Mouse (Mus musculus) kidney, embryonic 16.5 days (tissue): Measurements from ENCODE around the gene Nim1k. TPM values are rescaled to one million over a fixed set of nuclear protein-coding genes. Genes with fewer than 3 reads are reported as not detected.
A peak's percentile ranks its signal among the peaks of the same experiment; 100 is the strongest.
"Not testable (repeated sequence)": the region's sequence is repeated elsewhere in the genome, so short reads cannot be mapped to it uniquely, and the experiment has no call there.

Source experiments
- ATAC-seq: fragments of 200-750 bp; cut with Nextera tagmentation; 2 replicates; pipeline ENCODE4 v1.8.0; 2017; ENCODE audit warnings: moderate TSS enrichment; ENCODE audit not compliant: low FRiP score, low TSS enrichment
- H3K27ac ChIP-seq: fragments of 300-500 bp; sonication (generic); 2 replicates; pipeline ENCODE4 v1.5.1; 2014; ENCODE audit warnings: low read length
- H3K27me3 ChIP-seq: fragments of 300-500 bp; sonication (generic); 2 replicates; pipeline ENCODE4 v1.6.1; 2014; ENCODE audit warnings: low read length, control low read depth, mixed read lengths; ENCODE audit not compliant: insufficient read depth
- H3K36me3 ChIP-seq: fragments of 300-500 bp; sonication (generic); 2 replicates; pipeline ENCODE4 v1.6.1; 2014; ENCODE audit warnings: low read length, control low read depth, mixed read lengths; ENCODE audit not compliant: insufficient read depth
- H3K4me1 ChIP-seq: fragments of 300-500 bp; sonication (generic); 2 replicates; pipeline ENCODE4 v1.6.1; 2014; ENCODE audit warnings: low read length, control low read depth, mixed read lengths; ENCODE audit not compliant: insufficient read depth
- H3K4me2 ChIP-seq: fragments of 300-500 bp; sonication (generic); replicated peaks from 2 replicates; pipeline ENCODE4 v1.6.1; 2014; ENCODE audit warnings: low read depth, low read length
- H3K4me3 ChIP-seq: fragments of 300-500 bp; sonication (generic); 2 replicates; pipeline ENCODE4 v1.5.1; 2014; ENCODE audit warnings: mild to moderate bottlenecking, low read length
- H3K9ac ChIP-seq: fragments of 300-500 bp; sonication (generic); replicated peaks from 2 replicates; pipeline ENCODE4 v1.6.1; 2014; ENCODE audit warnings: low read length
- H3K9me3 ChIP-seq: fragments of 300-500 bp; sonication (generic); 2 replicates; pipeline ENCODE4 v1.6.1; 2016; ENCODE audit warnings: low read length, control low read depth
- WGBS: fragments of 180-500 bp; shearing (Covaris S2); extraction: QIAGEN DNeasy Blood & Tissue Kit; methylation state at CpG from one replicate; pipeline ENCODE4 v1.1.7; 2014; 5-methylcytosine and 5-hydroxymethylcytosine counted together
- polyA plus RNA-seq: library from polyadenylated mRNA; unstranded; fragments of >200 nt; fragmentation: Nextera tagmentation; extraction: Ambion mirVana; gene quantifications from 2 replicates; pipeline ENCODE4 v1.2.1, GENCODE M21; 2015

Gene Nim1k
- polyA plus RNA-seq, 1 experiment from 2014 or later: 1.3 TPM

- H3K4me2 ChIP-seq: peak overlapping the region; percentile 63
- H3K27me3 ChIP-seq, ATAC-seq, H3K27ac ChIP-seq, H3K36me3 ChIP-seq, H3K9ac ChIP-seq, H3K9me3 ChIP-seq: not testable (repeated sequence)
- peak overlapping the region; percentile 97 for H3K4me3 ChIP-seq
- peaks cover 25% of the 10 kb centered on the region for H3K4me1 ChIP-seq
- 60% methylated on average over 3 of the region's 3 CpGs for WGBS
Measured at GRCm38 (mm10) chr13:119691958-119692357, 63.7 kb downstream of the Nim1k start.

DNA sequence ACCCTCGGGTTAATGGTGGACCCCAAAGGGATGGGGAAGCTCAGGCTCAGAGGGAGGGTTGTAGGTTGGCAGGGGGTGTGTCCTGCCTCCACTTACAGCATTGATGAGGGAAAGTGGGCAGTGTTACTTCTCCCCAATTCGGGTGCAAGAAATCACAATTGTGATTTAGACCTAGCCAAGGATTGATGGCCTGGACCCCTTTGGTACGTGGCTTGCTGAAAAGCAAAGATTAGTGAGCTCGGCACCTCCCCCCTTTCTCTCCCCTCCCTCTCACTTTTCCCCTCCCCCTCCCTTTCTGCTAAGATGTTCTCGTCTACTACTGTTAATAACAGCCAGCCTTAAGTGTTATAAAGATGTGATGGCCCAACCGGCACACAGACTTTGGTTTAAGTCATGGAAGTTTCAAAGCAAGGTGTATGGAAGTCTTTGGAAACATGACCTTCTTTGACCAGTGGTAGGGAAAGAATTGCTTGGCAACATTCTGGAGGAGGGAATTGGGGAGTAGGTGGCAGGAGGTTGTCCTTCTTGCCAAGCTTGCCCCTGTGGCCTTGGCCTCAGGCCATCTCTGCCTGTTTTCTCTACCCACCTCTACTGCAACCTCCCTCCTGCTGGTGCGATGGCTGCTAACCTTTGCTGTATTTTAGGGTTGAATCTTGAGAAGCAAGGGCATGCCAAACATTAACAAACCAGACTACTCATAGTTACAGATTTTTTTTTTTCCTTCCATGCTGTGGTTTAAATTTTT lies 64.6 kb downstream of the Nim1k start:
- Histone ChIP-seq H3K4me1 (peaks cover 25% of the 10 kb centered on the region), H3K4me2 (peak overlapping the region; percentile 63), H3K9ac (peak overlapping the region; percentile 96), H3K9me3 (no peaks in the 10 kb centered on the region), H3K36me3 (0 out of 2 replicates have a peak, but pooled peaks cover 3% of the 10 kb centered on the region), H3K27ac (peak overlapping the region; percentile 97), H3K27me3 (no peaks in the 10 kb centered on the region), H3K4me3 (peak overlapping the region; percentile 97)
- under 1% methylated on average over 7 of the region's 7 CpGs for WGBS
- no peak for ATAC-seq

DNA sequence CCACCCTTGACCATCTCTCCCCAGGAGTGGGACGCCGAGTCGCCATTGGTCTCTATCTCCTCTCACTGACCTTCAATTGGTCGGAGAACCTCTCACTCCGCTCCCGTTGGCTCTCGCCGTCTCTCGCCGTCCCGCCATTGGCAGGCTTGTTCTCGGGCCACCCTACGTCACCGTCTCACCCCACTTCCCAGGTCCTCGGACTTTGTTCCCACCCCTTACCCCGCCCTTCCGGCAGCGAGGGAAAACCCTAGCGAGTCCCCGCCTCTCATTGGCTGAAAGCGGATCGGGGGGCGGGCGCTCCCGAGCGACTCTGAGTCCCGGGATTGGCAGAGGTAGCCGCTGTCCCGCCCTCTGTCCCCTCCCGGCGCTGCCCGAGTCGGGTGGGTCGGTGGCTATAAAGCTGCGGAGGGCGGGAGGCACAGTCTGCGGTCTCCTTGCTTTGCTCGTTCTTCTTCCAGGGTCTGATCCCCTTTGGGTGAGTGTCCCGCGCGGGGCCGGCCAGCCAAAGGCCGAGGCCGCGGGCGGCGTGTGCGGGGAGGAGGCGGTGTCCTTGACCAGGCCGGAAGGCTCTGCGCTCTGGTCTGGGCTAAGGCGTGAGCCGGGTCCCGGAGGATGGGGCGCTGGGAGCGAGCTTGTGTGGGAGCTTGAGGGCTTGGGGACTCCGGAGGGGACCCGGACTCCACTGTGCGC lies 65.5 kb downstream of the Nim1k start, which contains the start of gene Hmgcs1:
Hmgcs1 (plus strand) TSS at position 341 of the 690 bp plus-strand sequence.
- ATAC-seq: peak; percentile 100
- H3K9me3 ChIP-seq: no peaks in the 10 kb centered on the region
- H3K27me3 ChIP-seq: no peaks in the 10 kb centered on the region
- peak within 1 kb of the TSS; percentile 96 for H3K9ac ChIP-seq
- under 1% methylated on average over 57 of the region's 59 CpGs for WGBS
- 0 out of 2 replicates have a peak, but pooled peaks cover 3% of the 10 kb centered on the region for H3K36me3 ChIP-seq
- H3K4me2 ChIP-seq: peak within 1 kb of the TSS; percentile 63
- H3K4me1 ChIP-seq: peaks cover 25% of the 10 kb centered on the region
- H3K27ac ChIP-seq: peak within 1 kb of the TSS; percentile 97
- peak within 1 kb of the TSS; percentile 97 for H3K4me3 ChIP-seq

DNA sequence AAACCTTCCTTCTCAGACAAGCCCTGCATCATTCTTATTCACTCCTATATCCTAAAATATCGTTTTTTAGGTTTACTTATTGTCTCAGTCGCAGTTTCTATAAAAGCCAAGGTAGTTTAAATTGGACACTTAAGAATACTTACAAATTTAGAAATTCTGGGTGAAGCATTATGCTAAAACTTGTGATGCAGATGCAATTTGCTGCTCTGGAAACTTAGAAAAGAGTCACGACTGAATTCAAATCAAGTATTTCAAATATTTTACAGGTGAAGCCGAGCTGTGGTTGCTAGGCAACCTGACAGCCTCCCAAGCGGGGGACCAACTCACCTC lies 66.0 kb downstream of the Nim1k start:
- no peak overlapping the region for H3K27ac ChIP-seq
- H3K4me3 ChIP-seq: peak overlapping the region; percentile 97
- WGBS: 11% methylated on average over 5 of the region's 5 CpGs
- 0 out of 2 replicates have a peak, but pooled peaks cover 3% of the 10 kb centered on the region for H3K36me3 ChIP-seq
- peak overlapping the region; percentile 51 for H3K4me2 ChIP-seq
- no peaks in the 10 kb centered on the region for H3K27me3 ChIP-seq
- no peaks in the 10 kb centered on the region for H3K9me3 ChIP-seq
- H3K4me1 ChIP-seq: peaks cover 25% of the 10 kb centered on the region
- ATAC-seq: no peak
- no peak overlapping the region for H3K9ac ChIP-seq

DNA sequence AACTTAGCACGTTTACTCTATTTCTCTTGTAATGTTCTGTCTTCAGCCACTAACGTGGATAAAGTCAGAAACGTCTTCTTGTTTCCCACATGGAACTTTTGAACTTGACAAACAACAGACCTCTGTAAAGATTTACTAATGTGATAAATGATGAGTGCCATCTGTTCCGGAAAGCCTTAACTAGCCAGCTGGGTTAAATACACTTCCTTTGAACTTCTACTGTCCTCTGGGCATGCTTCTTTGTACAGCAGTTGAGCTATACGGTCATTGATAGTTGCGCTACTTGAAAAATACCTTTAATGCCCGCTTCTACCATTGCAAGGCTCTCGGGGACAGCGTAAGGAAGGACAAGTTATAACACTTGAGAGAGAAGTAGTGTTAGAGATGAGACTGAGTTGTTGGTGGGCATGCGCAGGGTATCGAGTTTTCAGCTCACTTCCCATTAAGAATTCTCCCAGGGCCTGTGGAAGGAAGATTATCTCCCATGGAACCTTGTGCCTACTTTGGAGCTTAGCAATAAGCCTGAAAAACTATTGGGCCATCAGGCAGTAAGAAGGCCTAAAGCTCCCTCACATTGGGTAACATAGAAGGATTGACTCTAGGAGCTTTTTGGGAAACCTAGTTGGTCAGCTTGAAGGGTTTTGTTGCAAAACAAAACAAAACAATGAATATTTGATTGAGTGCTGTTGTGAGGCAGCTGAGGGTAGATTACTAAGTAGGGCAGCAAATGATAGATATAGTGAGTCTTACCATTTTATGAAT lies 71.1 kb downstream of the Nim1k start:
- Histone ChIP-seq H3K9me3 (no peaks in the 10 kb centered on the region), H3K4me3 (no peak overlapping the region), H3K36me3 (no peaks in the 10 kb centered on the region), H3K4me2 (no peak overlapping the region), H3K4me1 (peaks cover 6% of the 10 kb centered on the region; the same call in 1 of the 2 replicates), H3K27ac (no peak overlapping the region), H3K9ac (no peak overlapping the region), H3K27me3 (no peaks in the 10 kb centered on the region)
- 63% methylated on average over 11 of the region's 11 CpGs for WGBS
- no peak for ATAC-seq

- H3K9ac ChIP-seq: no peak overlapping the region
- 67% methylated on average over 3 of the region's 3 CpGs for WGBS
- peaks cover 3% of the 10 kb centered on the region; the same call in 1 of the 2 replicates for H3K4me1 ChIP-seq
- no peaks in the 10 kb centered on the region for H3K36me3 ChIP-seq
- H3K4me3 ChIP-seq: no peak overlapping the region
- no peaks in the 10 kb centered on the region for H3K27me3 ChIP-seq
- H3K9me3 ChIP-seq: no peaks in the 10 kb centered on the region
- H3K4me2 ChIP-seq: no peak overlapping the region
- H3K27ac ChIP-seq: no peak overlapping the region
- no peak for ATAC-seq
Measured at GRCm38 (mm10) chr13:119681161-119681560, 74.5 kb downstream of the Nim1k start.

GRCm38 (mm10) chr13:119679721-119680120 lies 76.0 kb downstream of the Nim1k start:
- Histone ChIP-seq H3K27ac (no peak overlapping the region), H3K9ac (no peak overlapping the region), H3K36me3 (no peaks in the 10 kb centered on the region), H3K9me3 (no peaks in the 10 kb centered on the region), H3K4me1 (peaks cover 3% of the 10 kb centered on the region; the same call in 1 of the 2 replicates), H3K4me3 (no peak overlapping the region), H3K27me3 (no peaks in the 10 kb centered on the region), H3K4me2 (no peak overlapping the region)
- no peak for ATAC-seq
- WGBS: 31% methylated on average over 2 of the region's 2 CpGs

- WGBS: 30% methylated on average over 8 of the region's 8 CpGs
- no peak for ATAC-seq
- H3K27ac ChIP-seq: no peak overlapping the region
Measured at GRCm38 (mm10) chr13:119678794-119679193, 76.9 kb downstream of the Nim1k start.

DNA sequence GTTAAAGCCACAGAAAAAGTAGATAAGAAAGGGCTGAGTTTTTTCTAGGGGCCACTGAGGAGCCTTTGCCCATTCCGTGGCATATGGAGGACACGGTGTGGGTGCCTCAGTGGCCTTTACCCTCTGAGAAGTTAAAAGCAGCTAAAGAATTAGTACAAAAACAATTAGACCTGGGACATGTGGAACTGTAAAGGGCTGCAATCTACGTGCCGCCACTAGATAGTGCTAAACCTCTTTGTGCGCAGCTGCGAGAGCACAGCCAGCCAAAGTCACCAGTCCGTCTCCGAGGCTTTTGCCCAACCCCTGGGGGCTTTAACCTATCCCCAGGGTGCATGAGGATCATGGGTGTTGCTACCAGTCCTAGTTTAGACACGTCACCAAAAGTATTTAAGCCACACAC lies 94.3 kb downstream of the Nim1k start:
- 78% methylated on average over 4 of the region's 9 CpGs for WGBS
- not testable (repeated sequence) for H3K9ac ChIP-seq, H3K27me3 ChIP-seq, H3K36me3 ChIP-seq, H3K27ac ChIP-seq, ATAC-seq, H3K9me3 ChIP-seq, H3K4me1 ChIP-seq, H3K4me2 ChIP-seq, H3K4me3 ChIP-seq

More at GRCm38 (mm10) chr13:119678794-119679193, 76.9 kb downstream of the Nim1k start:
- H3K9ac ChIP-seq: no peak overlapping the region
- H3K9me3 ChIP-seq: no peaks in the 10 kb centered on the region
- no peaks in the 10 kb centered on the region for H3K36me3 ChIP-seq
- H3K4me2 ChIP-seq: no peak overlapping the region
- no peaks in the 10 kb centered on the region for H3K27me3 ChIP-seq
- H3K4me3 ChIP-seq: no peak overlapping the region
- H3K4me1 ChIP-seq: no peaks in the 10 kb centered on the region
